Mouse (Mus musculus): ENCODE measurements around the gene 4933409G03Rik.
A peak's percentile ranks its signal among the peaks of the same experiment; 100 is the strongest.
"Not testable (repeated sequence)": the region's sequence is repeated elsewhere in the genome, so short reads cannot be mapped to it uniquely, and the experiment has no call there.

The 4933409G03Rik gene

GRCm38 (mm10) chr2:68582113-68582512, at the start of gene 4933409G03Rik:
Gene 4933409G03Rik (plus strand): TSS chr2:68582413.
- no peak for DNase-seq

GRCm38 (mm10) chr2:68544190-68544589, 38.0 kb upstream of the 4933409G03Rik start:
- no peak for DNase-seq

- DNase-seq: no peak
These were observed 21.4 kb upstream of the 4933409G03Rik start for GRCm38 (mm10) chr2:68560821-68561220.

GRCm38 (mm10) chr2:68563331-68563730, 18.9 kb upstream of the 4933409G03Rik start:
- DNase-seq: peak; percentile 31

GRCm38 (mm10) chr2:68568361-68568760, 13.9 kb upstream of the 4933409G03Rik start:
- no peak for DNase-seq

GRCm38 (mm10) chr2:68572340-68572739, 9.9 kb upstream of the 4933409G03Rik start:
- peak; percentile 29 for DNase-seq

- DNase-seq: no peak
These were observed 10.6 kb downstream of the 4933409G03Rik start for GRCm38 (mm10) chr2:68592765-68593164.

- DNase-seq: not testable (repeated sequence)
These were observed 74.0 kb downstream of the 4933409G03Rik start, which contains the start of gene 4932414N04Rik for GRCm38 (mm10) chr2:68656186-68656585. Gene 4932414N04Rik (plus strand): TSS chr2:68656486.
